Mouse (Mus musculus) liver, embryonic 16.5 days (tissue): ENCODE data around the gene Rpl27a. TPM values are rescaled to one million over a fixed set of nuclear protein-coding genes. Genes with fewer than 3 reads are reported as not detected.

Experiments used
- ATAC-seq: fragments of 200-750 bp; cut with Nextera tagmentation; 2 replicates; pipeline ENCODE4 v1.8.0; 2017; ENCODE audit warnings: low read depth, mild to moderate bottlenecking, moderate number of reproducible peaks, moderate library complexity
- H3K27ac ChIP-seq: fragments of 300-500 bp; sonication (generic); 2 replicates; pipeline ENCODE4 v1.5.1; 2014; ENCODE audit warnings: mild to moderate bottlenecking, low read length
- H3K27me3 ChIP-seq: fragments of 300-500 bp; sonication (generic); 2 replicates; pipeline ENCODE4 v1.6.1; 2014; ENCODE audit warnings: low read depth, low read length, mixed read lengths; ENCODE audit not compliant: control insufficient read depth, insufficient read depth
- H3K36me3 ChIP-seq: fragments of 300-500 bp; sonication (generic); 2 replicates; pipeline ENCODE4 v1.6.1; 2014; ENCODE audit warnings: mild to moderate bottlenecking; ENCODE audit not compliant: control insufficient read depth, insufficient read depth
- H3K4me1 ChIP-seq: fragments of 300-500 bp; sonication (generic); 2 replicates; pipeline ENCODE4 v1.6.1; 2014; ENCODE audit warnings: low read depth, low read length, mixed read lengths; ENCODE audit not compliant: control insufficient read depth
- H3K4me2 ChIP-seq: fragments of 300-500 bp; sonication (generic); 2 replicates; pipeline ENCODE4 v1.6.1; 2014; ENCODE audit warnings: low read depth, low read length, mixed read lengths
- H3K4me3 ChIP-seq: fragments of 300-500 bp; sonication (generic); 2 replicates; pipeline ENCODE4 v1.5.1; 2014; ENCODE audit warnings: low read depth, mild to moderate bottlenecking, low read length
- H3K9ac ChIP-seq: fragments of 300-500 bp; sonication (generic); 2 replicates; pipeline ENCODE4 v1.6.1; 2014; ENCODE audit warnings: low read depth, low read length
- H3K9me3 ChIP-seq: fragments of 300-500 bp; sonication (generic); replicated peaks from 2 replicates; pipeline ENCODE4 v1.6.1; 2016; ENCODE audit warnings: low read length; ENCODE audit not compliant: control insufficient read depth
- WGBS: fragments of 180-500 bp; shearing (Covaris S2); extraction: QIAGEN DNeasy Blood & Tissue Kit; methylation state at CpG from one replicate; pipeline ENCODE4 v1.1.7; 2014; ENCODE audit not compliant: insufficient replicate concordance; 5-methylcytosine and 5-hydroxymethylcytosine counted together
- polyA plus RNA-seq: library from polyadenylated mRNA; unstranded; fragments of >200 nt; fragmentation: Nextera tagmentation; extraction: Ambion mirVana; gene quantifications from 2 replicates; pipeline ENCODE4 v1.2.1, GENCODE M21; 2015

Rpl27a gene
- polyA plus RNA-seq, 1 experiment from 2014 or later, result 55.4 TPM

DNA sequence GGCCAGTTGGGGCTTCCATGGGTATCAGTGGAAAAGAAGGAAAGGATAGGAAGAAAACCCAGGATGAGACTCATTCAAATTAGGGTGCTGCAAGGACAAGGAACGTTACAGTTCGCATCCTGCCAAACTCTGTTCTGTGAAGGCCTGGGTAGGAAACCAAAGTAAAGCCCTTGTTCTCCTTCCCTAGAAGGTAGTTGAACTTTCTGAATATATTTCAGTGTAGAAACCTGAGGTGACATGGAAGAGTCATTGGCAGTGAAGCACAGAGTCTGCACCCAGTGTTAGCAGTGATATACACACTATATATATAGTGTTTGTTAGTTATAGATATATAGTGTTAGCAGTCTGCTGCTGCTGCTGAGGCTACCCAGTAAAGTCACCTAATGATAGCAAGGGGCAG, 4.4 kb downstream of the Rpl27a start:
- Histone ChIP-seq H3K9ac (no peak overlapping the region), H3K4me3 (no peak overlapping the region), H3K27ac (no peak overlapping the region), H3K27me3 (no peaks in the 10 kb centered on the region), H3K36me3 (peaks cover 42% of the 10 kb centered on the region), H3K9me3 (no peaks in the 10 kb centered on the region), H3K4me2 (no peak overlapping the region), H3K4me1 (peaks cover 16% of the 10 kb centered on the region)
- ATAC-seq, result no peak
- 65% methylated on average over 2 of the region's 2 CpGs for WGBS

DNA sequence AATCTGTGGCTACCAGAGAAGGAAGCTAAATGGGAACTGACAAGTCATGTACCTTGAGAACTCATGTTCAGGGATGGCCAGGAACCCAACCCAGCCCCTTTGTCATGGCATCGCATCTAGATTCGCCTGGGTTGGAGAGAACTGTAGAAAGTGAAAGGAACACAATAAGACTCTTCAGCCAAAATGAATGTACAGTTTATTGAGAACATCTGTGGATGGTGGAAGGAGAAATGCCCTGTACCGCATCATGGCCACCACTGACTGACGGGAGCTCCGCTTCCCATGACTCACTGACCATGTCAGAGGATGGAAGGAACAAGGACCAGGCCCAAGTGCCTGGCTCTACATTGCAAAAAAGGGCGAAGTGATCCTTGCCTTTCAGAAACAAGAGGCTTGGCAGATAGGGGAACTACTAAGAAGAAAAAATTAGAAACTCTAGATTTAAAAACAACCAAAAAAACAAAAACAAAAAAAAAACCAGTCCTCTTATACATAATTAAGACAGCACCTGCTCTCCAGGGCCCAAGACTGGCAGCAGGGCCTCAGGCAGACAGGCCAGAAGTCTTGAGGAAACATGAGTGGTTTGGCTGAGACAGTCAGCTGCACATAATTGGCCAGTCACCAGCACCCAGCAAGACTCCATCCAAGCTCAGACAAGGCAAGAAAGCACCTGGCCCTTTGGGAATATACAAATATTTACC, 4.9 kb downstream of the Rpl27a start:
- Histone ChIP-seq H3K27me3 (no peaks in the 10 kb centered on the region), H3K27ac (no peak overlapping the region), H3K4me3 (no peak overlapping the region), H3K9ac (no peak overlapping the region), H3K4me1 (peaks cover 16% of the 10 kb centered on the region), H3K4me2 (no peak overlapping the region), H3K36me3 (peaks cover 42% of the 10 kb centered on the region), H3K9me3 (no peaks in the 10 kb centered on the region)
- no peak for ATAC-seq
- 68% methylated on average over 6 of the region's 6 CpGs for WGBS

DNA sequence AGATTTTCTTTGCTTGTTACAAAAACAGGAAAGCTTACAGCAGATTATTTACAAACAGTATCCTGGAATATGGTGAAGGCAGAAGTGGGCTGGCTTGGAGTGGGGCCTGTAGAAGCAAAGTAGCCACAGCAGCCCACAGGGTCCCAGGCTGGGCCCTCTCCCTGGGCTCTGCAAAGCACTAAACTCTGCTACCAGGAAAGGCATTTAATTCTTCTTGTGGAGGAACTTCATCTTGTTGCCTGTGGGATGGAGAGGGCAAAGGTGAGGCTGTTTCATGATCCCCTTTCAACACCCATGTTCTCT, 5.4 kb downstream of the Rpl27a start:
- Histone ChIP-seq H3K9ac (no peak overlapping the region), H3K4me2 (no peak overlapping the region), H3K9me3 (no peaks in the 10 kb centered on the region), H3K4me3 (no peak overlapping the region), H3K4me1 (peaks cover 16% of the 10 kb centered on the region), H3K27ac (no peak overlapping the region), H3K27me3 (no peaks in the 10 kb centered on the region), H3K36me3 (peaks cover 42% of the 10 kb centered on the region)
- ATAC-seq, result no peak

DNA sequence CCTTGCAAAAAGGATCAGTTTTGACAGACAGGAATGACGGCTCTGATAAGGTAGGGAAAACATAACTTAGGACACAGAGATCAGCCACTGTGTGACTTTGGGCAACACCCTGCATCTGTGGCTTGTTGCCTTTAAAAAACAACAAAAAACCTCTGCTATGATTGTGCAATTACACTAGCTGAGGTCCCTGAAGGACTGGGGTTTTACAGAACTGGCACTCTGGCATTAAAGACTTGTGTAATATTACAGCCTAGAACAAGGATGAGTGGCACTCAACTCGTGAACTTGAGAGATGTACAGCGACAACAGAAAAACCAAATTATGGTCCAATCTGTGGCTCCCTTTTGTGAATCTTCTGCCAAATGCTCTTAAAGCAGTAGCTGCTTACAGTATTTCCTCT, 5.8 kb downstream of the Rpl27a start:
- H3K27ac ChIP-seq, result 0 out of 2 replicates have a peak overlapping the region, but pooled peaks have one; percentile 6
- 61% methylated on average over 3 of the region's 3 CpGs for WGBS
- H3K9me3 ChIP-seq, result no peaks in the 10 kb centered on the region

DNA sequence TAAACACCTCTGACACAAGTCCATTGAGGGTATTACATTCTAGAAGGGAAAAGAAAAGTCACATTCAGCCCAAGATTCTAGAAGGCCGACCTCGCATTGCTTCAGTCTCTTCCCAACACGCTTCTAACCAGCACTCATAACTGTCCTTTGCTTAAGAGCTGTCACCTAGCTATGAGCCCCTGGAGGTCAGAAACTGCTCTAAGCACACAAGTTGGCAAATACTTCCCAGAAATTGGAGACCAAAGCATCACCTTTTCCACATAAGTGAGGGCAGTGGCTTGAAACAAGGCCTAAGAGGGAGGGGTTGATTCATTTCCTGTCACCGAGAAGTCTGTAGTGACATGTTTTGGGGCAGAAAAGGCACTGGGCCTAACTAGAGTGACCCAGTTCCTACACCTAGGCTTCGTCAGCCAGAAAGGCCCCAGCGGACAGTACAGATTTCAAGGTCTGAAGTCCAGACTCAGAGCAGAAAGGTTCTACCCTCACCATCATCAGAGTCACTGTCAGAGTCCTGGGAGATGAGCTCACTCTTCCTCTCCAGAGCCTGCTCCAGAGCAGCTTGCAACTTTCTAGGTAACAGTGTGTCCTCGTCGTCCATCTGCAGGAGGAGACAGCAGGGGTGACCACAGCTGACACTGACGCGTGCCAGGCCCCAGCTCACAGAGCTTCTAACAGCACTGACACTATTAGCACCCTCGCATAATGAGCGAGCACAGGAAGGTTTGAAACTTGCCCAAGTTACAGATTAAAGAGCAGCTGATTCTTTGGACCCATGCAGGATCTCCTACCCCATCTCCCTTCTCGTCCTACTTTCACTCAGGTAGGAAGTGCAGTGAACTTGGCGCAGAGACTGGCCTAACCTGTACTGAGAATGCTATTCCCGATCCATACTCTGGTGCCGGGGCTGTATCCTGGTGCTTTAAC, 7.1 kb downstream of the Rpl27a start:
- no peaks in the 10 kb centered on the region for H3K9me3 ChIP-seq
- peaks cover 9% of the 10 kb centered on the region for H3K4me1 ChIP-seq
- H3K4me2 ChIP-seq, result no peak overlapping the region
- H3K9ac ChIP-seq, result no peak overlapping the region
- peaks cover 38% of the 10 kb centered on the region for H3K36me3 ChIP-seq
- H3K27me3 ChIP-seq, result no peaks in the 10 kb centered on the region
- no peak overlapping the region for H3K4me3 ChIP-seq
- WGBS, result 67% methylated on average over 16 of the region's 16 CpGs
- peak; percentile 28 for ATAC-seq
- H3K27ac ChIP-seq, result peak overlapping the region; percentile 16; the same call in 1 of the 2 replicates

More for the DNA sequence above, 5.8 kb downstream of the Rpl27a start:
- peaks cover 16% of the 10 kb centered on the region for H3K4me1 ChIP-seq
- ATAC-seq, result no peak
- H3K4me2 ChIP-seq, result no peak overlapping the region
- no peak overlapping the region for H3K4me3 ChIP-seq
- peaks cover 42% of the 10 kb centered on the region for H3K36me3 ChIP-seq
- H3K27me3 ChIP-seq, result no peaks in the 10 kb centered on the region
- no peak overlapping the region for H3K9ac ChIP-seq

DNA sequence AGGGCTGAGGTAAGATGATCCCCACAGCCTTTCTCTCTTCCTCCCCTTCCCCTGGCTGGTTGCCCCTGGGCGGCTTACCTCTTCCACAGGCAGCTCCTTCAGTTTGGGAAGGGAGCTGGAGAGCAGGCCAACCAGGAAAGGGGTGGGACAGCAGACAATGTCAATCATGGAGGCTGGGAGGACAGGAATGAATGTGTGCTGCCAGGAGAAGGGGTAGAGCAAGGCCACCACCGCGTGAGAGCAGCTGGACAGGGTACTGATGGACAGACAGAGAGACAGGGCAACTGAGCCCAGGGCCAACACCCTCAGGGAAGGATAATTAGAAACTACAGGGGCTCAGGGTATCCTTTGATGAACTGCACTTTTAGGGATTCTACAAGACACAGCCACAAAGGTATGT, 8.6 kb downstream of the Rpl27a start:
- no peaks in the 10 kb centered on the region for H3K9me3 ChIP-seq
- H3K36me3 ChIP-seq, result peaks cover 24% of the 10 kb centered on the region
- no peak overlapping the region for H3K9ac ChIP-seq
- no peak overlapping the region for H3K4me3 ChIP-seq
- H3K4me1 ChIP-seq, result no peaks in the 10 kb centered on the region
- 75% methylated on average over 3 of the region's 3 CpGs for WGBS
- H3K27me3 ChIP-seq, result no peaks in the 10 kb centered on the region
- no peak overlapping the region for H3K27ac ChIP-seq
- no peak overlapping the region for H3K4me2 ChIP-seq
- ATAC-seq, result no peak

DNA sequence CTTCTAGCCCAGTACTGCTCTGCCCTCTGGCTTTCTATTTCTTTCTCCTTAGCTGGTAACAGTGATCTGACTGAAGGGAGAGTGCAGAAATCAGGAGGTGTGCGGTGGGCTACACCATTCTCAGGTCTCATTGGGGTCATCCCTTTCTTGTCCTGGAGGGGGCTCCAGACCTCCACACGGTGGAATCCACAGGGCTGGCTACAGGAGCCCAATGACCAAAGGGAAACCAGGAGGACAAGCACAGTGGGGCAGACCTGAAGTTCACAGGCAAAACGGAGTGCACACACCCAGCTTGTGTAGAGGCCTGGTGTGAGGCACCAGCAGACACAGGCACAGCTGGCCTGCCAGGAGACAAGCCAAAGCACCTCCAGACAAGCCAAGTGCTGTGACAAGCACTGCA, 9.4 kb downstream of the Rpl27a start:
- H3K4me2 ChIP-seq, result no peak overlapping the region
- H3K9ac ChIP-seq, result no peak overlapping the region
- H3K36me3 ChIP-seq, result peaks cover 17% of the 10 kb centered on the region
- WGBS, result 22% methylated on average over 3 of the region's 3 CpGs
- no peak for ATAC-seq
- no peaks in the 10 kb centered on the region for H3K9me3 ChIP-seq
- H3K27ac ChIP-seq, result no peak overlapping the region
- no peaks in the 10 kb centered on the region for H3K4me1 ChIP-seq
- H3K4me3 ChIP-seq, result no peak overlapping the region
- no peaks in the 10 kb centered on the region for H3K27me3 ChIP-seq

DNA sequence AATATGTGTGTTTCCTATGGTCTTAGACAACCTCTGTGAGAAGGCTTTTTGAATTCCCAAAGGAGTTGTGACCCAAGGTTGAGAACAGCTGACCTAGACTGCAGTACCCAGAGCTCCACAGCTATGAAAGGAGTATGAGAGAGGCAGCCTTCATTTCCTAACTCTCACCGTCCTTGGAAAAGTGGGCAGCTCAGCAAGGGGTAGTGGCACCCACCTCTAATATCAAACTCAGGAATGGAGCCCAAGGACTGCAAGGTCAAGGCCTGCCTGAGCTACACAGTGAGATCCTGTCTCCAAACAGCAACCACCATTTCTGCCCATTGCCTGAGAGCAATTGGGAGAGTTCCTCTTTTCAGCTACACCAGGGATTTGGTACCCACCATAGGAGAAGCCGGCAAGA, 10.8 kb downstream of the Rpl27a start:
- ATAC-seq, result no peak
- Histone ChIP-seq H3K4me3 (no peak overlapping the region), H3K27me3 (no peaks in the 10 kb centered on the region), H3K4me1 (no peaks in the 10 kb centered on the region), H3K36me3 (peaks cover 9% of the 10 kb centered on the region), H3K4me2 (no peak overlapping the region), H3K9ac (no peak overlapping the region), H3K27ac (no peak overlapping the region), H3K9me3 (no peaks in the 10 kb centered on the region)
- WGBS, result 43% methylated on average over 2 of the region's 2 CpGs

DNA sequence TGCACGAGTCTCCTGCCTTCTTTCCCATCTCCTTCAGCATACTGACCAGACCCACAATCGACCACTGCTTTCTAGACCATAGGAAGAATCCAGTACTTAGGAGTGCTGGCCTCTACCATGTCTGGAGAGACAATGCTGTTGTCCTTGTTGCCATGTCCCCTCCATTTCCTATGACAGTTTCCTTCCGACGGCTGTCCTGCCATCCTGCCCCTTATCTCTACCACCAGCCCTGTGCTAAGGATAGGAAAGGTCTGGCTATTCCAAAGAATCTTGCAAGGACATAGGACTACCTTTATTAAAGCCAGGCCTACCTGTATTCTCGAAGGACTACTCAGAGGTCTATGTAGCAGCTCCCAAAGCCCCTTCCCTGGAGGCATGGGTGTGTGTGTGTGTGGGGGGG, 12.6 kb downstream of the Rpl27a start:
- 38% methylated on average over 5 of the region's 5 CpGs for WGBS
- ATAC-seq, result peak; percentile 28; the same call in 1 of the 2 replicates

More for the DNA sequence above, 12.6 kb downstream of the Rpl27a start:
- Histone ChIP-seq H3K4me3 (no peak overlapping the region), H3K9ac (no peak overlapping the region), H3K4me1 (no peaks in the 10 kb centered on the region), H3K27me3 (no peaks in the 10 kb centered on the region), H3K9me3 (no peaks in the 10 kb centered on the region), H3K4me2 (no peak overlapping the region), H3K27ac (no peak overlapping the region), H3K36me3 (peaks cover 4% of the 10 kb centered on the region)
